Mouse (Mus musculus) monocyte, adult 2 months (primary cell): ENCODE measurements around the gene Olfr875.
"Not testable (repeated sequence)": the region's sequence is repeated elsewhere in the genome, so short reads cannot be mapped to it uniquely, and the experiment has no call there.

ENCODE experiments used
- DNase-seq, 2 experiments: peaks; one replicate each; pipeline ENCODE4 v3.0.0; 2022; ENCODE audit warnings: low spot score in 2 of 2, low read depth in 1 of 2

The Olfr875 gene

DNA sequence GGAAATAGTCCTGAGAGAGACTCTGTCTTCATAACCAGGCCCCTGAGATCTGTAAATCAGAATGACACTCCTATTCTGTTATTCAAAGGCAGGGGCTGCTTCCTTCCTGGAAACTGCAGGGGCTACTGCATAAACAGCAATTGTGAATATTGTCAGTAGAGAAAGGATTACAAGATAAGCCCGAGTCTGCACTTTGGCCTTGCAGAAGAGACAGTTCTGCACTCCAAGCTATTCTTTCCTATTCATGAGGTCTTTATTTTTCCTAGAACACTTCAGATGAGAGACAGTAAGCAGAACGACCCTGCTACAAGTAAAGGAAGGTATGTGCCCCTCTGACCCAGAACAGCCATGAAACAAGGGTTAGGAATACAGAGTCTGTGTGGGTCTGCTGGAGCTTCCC is at the start of gene Olfr875:
Gene Olfr875, plus strand, starts transcription at position 99 of the 400 bp plus-strand sequence.
- DNase-seq = no peak

DNA sequence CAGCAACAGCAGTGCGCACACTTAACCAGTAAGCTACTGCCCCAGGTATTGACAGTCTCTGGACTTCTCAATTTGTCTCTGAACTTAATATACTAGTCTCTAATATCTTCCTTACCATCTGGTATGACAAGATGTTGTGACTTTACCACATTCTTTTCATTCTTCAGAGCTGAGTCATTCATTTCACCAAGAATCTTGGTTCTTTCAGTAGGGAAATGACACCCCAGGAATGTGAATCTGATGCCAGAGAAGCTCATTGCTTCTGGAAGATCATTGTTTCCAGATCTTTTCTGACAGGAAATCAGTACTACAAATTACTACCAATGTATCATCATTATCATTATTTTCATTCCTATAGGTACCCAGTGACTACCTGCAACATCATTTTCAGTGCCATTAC is 37.3 kb upstream of the Olfr875 start:
- no peak for DNase-seq

DNA sequence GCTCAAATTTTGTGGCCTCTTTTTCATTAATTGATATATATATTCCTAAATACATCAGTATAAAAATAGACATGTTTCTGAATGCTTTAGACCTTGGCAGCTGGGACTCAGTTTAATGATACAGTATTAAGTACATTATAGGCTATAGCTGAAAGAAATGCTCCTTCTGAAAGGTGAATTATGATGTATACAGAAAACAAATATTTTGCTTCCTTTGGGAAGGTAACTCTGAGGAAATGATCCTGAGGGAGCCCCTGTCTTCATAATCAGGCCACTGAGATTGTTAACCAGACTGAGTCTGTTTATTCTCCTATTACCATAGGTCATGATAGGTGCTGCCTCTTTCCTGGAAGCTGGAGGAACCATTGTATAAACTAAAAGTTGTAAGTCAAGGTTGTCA is 26.9 kb upstream of the Olfr875 start, which contains the start of gene Olfr874:
Gene Olfr874, plus strand, starts transcription at position 301 of the 400 bp plus-strand sequence.
- no peak for DNase-seq

DNA sequence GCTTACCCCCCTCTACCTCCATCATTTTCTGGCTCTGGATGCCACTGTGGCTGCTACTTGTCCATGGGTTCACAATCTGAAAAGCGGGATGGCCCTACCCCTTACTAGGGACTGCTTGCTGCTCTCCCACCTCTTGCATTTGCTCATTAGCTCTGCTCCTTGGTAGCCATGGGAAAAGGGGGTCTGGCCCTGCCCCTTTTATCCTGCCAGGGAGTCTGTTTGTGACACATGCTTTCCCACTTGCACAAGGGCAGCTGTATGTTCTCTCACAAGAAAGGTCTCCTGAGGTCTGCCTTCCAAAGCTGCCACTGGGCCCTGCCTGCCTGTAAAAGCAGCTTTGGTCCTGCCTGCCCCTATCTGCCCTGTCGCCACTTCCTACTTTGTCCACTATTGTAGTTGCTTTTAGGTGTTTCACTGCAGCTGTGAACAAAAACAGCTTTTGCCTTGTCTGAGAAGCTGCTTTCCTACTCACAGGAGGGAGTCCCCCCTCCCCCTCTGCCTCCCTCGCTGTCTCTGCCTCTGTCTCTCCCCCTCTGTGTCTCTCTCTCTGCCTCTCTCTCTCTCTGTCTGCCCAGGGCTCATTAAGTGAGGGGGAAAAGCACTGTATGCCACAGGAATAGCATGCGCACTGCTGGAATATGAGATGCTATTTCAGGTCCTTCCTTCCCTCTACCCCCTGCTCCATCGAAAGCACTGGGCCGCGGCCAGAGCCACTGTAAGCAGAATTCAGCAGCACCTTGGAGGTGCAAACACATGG is 21.2 kb upstream of the Olfr875 start:
- DNase-seq = no peak

DNA sequence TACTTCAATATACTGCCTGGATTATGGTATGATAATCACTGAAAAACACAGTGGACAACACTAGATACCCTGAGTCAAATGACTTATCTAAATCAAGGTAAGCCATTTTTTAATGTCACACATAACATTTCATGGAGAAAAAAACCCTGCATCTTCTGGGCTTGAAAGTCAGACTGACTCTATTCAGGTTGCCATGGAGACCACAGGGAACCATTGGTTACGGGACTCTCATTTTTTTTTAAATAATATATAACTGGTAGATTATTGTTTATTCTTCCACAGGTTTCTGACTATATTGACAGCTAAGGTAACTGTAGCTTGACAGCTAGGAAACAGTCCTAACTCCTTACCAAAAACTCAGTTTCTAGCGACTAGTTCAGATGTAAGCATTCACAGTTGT is 20.2 kb upstream of the Olfr875 start:
- DNase-seq = no peak

DNA sequence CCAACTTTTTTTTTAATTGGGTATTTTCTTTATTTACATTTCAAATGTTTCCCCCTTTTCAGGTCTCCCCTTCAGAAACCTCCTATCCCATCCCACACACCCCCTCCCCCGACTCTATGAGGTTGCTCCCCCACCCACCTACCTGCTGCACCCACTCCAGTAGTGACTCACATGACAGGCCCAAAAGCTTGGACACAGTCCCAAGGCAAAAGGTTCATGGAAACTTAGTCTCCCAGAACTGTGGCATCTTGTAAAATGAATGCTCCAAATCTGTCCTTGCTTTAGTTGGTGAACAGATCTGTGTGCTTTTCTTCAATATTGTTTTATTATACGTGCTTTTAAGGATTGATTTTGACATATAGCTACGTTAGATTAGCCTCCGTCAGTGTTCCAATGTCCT is 19.7 kb upstream of the Olfr875 start:
- DNase-seq = no peak

DNA sequence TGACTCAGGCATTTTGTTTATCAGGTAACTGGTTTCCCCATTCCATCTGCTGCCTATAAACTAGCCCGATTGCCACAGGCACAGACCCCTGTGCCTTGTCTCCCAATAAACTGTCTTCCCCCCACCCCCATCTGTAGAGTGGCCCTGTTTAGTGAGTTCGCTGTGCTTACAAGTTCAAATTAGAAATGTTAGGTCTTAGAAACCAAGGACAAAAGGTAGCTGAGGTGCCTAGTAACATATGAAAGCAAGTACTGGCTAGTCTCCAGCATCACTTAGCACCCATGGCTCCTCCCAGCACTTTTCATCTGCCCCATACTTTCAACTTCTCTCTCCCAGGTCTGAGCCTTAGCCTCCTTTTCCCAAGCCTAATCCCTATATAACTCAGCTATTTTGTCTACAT is 9.9 kb upstream of the Olfr875 start:
- no peak for DNase-seq

DNA sequence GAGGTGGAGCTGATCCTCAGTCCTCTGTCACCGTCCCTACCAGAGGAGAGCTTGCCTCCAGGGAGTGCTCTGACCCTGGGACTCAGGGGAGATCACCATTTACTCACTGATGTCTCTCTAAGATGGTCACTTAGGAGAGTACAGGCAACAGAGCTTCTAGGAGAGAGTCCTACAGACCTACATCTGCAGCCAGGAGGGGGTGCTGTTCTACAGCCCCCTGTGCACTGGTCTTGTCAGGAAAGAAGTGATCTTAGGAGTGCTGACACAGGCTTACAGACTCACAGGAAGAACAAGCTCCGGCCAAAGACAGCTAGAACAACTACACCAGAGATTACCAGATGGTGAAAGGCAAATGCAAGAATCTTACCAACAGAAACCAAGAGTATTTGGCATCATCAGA is 9.1 kb upstream of the Olfr875 start:
- no peak for DNase-seq

DNA sequence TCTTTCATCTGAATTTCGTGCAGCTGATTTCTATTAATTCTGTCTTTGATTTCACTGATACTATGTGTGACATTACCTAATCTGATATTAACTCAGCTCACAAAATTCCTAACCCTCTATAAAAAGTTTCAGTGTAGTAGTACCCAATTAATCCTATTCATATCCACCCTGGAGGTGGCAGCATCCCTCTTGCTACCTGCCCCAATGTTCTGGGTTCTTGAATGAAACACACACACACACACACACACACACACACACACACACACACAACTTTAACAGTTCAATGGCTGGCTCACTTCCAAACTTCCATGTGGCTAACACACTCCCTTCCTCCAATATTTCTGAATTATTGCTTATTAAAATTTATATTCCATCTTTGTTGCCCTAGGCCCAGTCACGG is 996 bp upstream of the Olfr875 start:
- no peak for DNase-seq

DNA sequence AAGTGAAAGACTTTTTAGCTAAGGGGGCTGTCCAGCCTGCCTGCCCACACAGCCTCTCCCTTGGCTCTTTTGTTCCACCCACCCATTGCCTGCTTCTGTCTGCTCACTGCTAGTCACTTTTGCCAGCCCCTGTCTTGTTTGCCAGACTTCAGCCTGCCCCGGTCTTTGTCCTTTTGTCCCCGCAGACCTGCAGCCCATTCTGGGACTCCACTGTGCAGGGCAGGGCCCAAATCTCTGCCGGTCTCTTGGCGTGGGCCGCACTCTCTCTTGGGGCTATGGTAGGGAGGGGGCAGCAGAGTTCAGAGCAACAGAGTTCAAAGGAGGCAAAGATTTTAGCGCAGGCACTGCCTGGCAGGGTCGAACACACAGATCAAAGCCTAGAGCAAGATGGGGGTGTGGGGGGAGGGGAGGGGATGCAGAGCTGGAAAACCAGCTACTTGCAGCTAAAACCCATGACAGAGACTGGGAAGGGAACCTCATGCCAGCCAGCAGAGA is 11.2 kb downstream of the Olfr875 start:
- DNase-seq = no peak

DNA sequence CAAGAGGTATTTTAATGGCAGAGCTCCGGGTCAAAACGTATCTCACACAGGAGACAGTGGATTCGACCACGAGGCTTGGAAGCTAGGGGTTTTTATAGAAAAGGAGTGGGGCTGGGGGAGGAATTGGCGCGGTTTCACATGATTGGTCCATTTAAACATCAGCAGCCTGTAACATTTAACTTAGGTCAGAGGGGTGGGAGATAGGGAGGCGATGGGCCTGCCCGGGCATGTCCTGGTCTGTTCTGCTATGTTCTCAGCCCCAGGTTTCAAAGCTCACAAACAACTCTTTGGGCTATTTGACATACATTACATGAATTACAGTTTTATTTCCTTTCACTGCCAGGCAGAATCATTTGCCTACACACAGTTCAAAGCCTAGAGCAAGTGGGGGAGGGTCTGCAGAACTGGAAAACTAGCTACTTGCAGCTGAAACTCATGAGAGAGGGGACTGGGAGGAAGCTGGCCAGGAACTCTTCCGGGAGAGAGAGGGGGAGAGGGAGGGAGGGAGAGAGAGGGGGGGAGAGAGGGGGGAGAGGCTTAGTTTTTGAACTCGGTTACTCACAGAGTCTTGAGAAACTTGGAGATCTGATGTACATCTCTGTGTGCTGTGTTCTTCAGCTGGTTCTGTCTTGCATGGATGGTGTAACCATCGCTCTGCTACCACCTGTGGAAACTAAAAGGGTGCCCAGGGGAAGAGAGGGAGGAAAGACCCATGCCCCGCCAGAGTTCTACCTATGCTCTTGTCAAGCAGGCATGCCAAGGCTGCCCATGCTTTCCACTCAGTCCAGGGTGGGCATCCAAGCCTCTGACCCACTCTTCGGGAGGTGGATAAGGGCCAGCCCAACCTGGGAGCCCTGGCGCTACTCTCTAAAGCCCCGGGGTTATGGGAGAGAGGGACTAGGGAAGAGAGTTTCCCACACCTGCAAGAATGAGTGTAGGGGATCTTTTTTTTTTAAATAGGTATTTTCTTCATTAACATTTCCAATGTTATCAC is 12.0 kb downstream of the Olfr875 start:
- DNase-seq = not testable (repeated sequence)

DNA sequence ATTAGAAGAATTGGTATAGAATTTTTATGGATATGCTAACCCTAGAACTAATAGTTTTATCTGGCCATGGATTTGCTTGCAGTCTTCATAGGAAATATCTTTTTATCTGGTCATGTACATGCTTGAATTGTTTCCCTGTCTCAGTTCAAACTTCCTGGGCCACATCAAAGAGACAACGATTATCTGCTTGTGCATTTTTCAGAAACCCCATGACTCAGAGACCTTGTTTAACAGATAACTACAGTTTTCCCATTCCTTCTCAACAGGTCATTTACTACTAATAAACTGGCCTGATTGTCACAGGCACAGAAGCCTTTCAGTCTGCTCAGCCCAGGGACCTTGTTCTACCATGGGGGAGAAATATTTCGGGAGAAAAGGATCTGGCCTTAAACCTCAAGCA is 14.8 kb downstream of the Olfr875 start:
- no peak for DNase-seq

DNA sequence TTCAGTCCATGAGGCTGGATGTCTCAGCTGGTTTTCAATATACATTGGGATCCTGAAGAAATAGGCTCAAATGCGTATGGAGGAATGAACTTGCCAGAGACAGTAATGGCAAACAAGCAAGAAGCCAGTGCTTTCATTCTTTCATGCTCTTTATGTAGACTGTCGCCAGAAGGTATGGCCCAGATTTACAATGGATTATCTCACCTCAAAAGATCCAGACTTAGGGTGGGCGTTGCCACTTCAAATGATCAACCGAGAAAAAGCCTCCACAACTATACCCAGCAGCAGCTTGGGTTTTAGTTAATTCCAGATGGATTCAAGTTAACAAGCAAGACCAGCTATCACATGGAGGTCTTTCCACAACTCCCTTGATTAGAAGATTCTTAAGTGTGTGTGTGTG is 30.4 kb downstream of the Olfr875 start:
- no peak for DNase-seq

DNA sequence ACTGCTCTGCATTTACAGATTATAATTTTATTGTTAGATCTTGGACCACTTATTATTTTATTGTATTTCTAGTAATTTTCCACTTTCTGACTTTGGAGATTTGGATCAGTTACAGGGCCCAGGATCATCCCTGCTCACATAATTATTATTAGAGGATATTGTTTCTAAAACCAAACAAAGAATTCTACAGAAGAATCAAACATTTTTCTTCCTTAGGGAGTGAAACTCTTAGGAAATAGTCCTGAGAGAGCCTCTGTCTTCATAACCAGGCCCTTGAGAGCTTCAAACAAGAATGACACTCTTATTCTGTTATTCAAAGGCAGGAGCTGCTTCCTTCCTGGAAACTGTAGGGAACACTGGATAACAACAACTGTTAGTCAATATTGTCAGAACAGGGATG is 31.1 kb downstream of the Olfr875 start, which contains the start of gene Olfr876:
Gene Olfr876, plus strand, starts transcription at position 301 of the 400 bp plus-strand sequence.
- DNase-seq = no peak

DNA sequence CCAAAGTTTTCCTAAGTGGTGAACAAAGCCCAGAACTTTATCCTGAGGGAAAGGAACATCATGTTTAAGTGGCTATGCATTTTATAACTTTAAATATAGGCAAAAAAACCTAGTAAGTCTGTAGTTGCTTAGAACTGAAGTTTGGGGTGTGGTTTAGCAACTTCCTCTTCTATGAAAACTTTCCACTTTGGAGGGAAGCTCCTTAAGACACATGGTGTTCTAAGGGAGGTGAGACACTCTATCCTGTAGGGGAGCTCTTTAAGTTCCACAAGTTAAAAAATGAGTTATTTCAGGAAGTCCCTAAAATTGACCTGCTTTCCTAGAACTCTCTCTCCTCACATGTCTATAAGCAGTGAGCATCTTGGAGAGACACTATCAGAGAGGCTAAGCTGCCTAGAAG is 35.6 kb downstream of the Olfr875 start:
- no peak for DNase-seq

DNA sequence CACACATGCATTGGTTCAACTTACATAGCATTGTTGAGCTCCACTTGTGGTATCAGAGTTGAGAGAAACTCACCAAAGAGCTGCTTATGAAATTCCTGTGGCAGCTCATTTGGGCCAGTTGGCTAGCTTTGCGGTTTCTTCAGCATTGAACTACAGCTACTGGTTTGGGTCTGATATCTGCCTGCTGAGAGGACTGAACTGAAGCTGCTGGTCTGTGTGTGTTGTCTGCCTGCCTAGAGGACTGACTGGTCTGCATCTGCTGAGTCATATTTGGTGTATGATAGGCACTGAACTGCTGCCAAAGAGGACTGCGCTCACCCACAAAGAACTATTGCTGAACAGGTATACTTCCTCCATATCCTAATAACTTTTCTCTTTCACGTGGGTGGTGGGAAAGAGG is 36.8 kb downstream of the Olfr875 start:
- DNase-seq = no peak

DNA sequence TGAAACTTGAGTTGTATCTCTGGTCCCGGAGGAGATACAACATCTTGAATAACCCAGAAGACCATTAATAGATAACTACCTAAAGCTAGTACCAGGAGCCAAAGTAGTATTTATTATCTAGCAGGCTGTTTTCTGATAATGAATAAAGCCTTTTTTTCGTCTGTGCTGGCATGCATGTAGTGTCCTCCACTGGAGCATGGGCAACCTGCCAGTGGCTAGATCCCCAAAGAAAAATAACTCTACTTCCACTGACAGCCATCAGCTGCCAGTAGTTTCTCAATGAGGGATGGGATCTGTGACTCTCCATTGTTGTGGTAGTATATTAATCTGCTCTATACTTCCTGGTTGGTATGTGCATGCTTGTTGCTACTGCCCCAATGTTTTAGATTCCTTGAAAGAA is 37.3 kb downstream of the Olfr875 start:
- DNase-seq = no peak

DNA sequence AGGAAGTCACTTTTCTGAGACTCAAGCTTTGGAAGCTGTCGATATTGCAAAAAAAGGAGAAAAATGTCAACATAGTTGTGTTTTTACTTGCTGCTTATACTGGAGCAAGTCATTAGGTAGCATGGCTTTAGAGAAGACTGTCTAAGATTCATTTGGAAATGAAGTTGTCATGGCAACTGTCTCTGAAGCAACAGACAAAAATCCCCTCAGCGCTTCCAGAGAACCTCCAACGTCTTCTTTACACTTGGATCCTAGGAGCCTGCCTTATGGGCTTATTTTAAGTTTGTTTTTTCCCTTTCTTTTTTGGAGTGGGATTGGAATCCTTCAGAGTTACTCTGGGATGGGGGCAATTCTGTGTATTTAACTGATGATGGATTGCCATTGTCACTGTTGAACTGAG is 43.0 kb downstream of the Olfr875 start:
- DNase-seq = no peak
